Mouse (Mus musculus) cerebellum, postnatal 10 days (tissue): ENCODE data around the gene Pgm1.

ENCODE experiments used
- DNase-seq, 2 experiments: peaks; one replicate each; pipeline ENCODE4 v3.0.0; 2021; ENCODE audit warnings: mixed read lengths in 2 of 2

Gene Pgm1

DNA sequence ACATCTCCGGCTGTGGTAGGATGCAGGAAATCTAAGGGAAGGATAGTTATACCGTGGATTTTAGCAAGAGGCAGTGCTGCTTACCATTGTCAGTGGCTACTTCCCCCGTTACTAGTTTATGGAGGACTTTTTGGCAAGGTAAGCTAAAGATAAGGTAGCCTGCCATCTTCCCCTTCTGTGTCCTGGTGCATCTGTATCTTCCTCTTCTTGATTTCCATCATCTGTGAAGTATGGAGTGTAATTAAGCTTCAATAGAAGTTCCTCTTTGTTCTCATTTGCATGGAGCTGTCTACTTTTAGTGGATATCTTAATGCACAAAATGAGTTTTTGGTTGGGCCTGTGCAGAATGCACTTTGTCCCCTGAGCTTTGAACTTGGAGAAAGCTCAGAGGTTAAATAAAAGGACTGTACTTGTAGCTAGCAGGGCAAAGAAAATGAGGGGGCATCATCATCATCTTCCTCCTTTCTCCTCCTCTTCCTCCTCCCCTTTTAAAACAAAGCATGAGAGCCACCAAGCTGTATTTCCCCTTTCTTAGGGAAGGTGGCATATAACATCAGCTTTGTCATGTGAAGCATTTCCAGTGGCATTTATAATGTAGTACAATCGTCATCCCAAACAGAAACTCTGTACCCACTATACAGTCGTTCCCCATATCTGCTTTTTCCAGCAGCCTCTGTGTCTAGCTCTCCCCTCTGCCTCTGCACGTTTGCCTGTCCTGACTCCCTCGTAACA, 29.0 kb downstream of the Pgm1 start:
- DNase-seq, result no peak

DNA sequence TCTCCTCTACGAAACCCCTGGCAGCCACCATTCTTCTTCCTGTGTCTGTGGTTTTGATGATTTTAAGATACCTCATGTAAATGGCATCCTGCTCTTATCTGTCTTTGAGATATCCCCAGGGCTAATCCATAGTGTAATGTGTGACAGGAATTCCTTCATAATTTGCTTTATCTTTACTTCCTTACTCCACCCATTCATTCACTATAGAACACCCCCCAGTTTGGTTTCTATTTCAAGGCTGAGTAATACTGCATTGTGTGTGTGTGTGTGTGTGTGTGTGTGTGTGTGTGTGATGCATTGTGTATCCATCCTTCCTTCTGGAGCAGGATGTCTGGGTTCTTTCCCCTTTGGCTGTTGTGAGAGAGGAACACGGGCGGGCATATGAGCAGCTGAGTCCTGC, 30.1 kb downstream of the Pgm1 start:
- DNase-seq, result no peak

- DNase-seq, result no peak
These were observed 37.3 kb downstream of the Pgm1 start for GRCm38 (mm10) chr4:99966555-99966954.

GRCm38 (mm10) chr4:99969328-99969727, 40.1 kb downstream of the Pgm1 start:
- DNase-seq, result no peak

DNA sequence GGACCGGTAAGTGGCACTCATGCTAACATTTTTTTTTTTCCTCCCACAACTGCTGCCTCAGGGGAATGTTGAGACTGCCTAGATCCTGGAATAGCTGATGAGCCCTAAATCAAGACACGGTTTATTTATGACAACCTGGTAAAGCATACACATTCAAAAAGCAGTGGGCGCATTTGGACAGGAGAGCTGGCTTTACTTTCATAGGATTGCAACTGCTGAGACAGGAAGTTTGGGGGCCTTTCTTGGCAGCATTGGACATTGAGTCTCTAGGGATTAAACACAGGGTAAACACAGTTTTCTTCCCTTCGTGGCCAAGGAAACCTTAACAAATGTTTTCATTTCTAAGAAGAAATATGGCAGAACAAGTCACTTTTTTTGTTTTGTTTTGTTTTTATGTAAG, 40.9 kb downstream of the Pgm1 start:
- no peak for DNase-seq

DNA sequence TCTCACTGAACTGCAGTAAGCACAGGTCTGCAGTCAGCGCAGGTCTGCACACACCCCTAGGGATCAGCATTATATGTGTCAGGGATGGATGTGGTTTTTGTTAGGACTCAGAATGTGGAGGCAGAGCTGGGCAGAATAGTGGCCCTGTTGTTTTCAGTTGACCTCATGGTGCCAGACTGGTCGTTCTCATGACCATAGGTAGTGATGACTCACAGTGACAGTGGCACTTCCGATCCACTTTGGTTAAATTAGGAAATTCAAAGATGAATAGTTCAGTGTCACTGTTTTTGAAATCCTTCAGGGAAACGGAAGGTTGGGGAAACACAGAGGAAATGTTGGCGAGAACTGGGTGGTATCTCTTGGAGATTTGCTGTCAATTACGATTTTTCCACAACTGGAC, 43.7 kb downstream of the Pgm1 start:
- DNase-seq, result no peak

GRCm38 (mm10) chr4:99973931-99974330, 44.7 kb downstream of the Pgm1 start:
- peak; percentile 66 to 74 for DNase-seq

DNA sequence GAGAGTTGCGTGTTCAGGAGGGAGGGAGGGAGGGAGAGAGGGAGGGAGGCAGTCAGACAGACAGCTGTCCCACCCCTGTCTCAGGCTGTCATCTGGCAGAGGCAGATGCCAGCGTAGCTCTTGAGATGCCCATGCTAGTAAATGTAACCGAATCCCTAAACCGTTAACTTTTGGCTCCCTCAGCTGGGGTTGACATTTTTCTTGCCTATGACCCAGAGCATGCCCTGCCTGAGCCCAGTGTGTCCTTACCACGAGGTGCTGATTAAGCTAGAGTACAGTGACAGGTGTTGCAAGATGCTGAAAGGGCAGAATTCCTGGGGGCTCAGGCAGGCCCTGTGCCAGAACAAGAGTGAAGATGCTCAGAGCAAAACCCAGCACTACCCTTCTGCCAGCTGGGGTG, 45.2 kb downstream of the Pgm1 start:
- DNase-seq, result peak; percentile 75 to 82

DNA sequence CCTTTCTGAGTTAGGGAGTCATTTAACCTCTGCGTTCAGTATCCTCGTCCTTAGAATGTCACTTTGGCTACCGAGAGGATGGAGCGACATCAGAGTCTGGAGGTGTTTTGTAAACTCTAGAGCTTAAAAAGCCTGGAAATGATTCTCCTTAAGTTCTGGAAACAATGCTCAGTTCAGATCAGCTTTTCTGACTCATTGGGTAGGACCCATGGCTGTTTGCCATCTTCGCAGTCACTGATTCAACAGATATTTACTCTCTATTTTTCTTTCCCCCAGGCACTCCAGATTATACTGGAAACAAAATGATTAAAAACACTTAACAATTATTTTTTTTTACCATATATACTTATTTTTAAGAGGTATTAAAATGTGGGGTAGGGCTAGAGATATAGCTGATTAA, 50.1 kb downstream of the Pgm1 start:
- DNase-seq, result no peak

GRCm38 (mm10) chr4:99981216-99981615, 52.0 kb downstream of the Pgm1 start:
- DNase-seq, result peak; percentile 45 to 53

DNA sequence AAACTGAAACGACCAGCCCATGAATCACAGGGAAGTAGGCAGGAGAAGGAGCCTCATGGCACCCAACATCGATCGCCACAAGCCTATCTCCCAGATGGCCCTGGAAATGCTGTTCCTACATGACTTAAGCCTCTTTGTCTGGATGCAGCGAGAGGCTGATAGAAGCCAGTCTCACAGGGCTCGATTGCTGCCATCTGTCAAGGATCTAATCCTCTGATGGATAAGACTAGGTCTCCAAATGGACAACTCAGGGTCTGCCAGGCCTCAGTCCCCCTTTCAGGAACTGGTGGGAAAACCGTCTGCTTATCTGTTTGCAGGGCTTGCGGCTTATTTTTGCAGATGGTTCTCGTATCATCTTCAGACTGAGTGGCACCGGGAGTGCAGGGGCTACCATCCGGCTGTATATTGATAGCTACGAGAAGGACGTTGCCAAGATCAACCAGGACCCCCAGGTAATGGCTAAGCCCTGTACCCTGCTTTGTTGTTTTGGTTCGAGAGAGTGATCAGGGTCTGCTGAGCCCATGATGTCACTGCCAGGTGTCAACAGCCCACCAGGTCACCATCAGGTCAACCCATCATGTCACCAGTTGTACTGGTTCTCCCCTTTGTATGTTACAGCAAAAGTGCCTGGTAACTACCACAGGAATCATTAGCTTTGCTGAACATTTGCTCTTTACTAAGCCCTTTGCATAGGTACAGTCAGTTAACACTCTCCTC, 54.6 kb downstream of the Pgm1 start:
- peak; percentile 77 to 80 for DNase-seq

DNA sequence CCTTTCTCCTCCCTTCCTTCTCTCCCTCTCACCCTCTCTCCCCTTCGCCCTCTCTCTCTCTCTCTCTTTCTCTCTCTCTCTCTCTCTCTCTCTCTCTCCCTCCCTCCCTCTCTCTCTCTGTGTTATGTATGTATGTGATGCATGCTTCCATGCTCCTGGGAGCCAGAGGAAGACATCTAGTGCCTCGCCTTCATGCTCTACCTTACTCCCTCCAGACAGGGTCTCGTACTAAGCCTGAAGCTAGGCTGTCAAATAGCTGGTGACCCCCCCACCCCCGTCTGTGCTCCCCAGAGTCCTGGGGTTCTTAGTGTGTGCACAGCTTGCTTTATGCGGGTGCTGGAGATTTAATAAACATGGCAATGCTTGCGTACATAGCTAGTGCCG, 55.1 kb downstream of the Pgm1 start:
- DNase-seq, result peak in 1 of 2 experiments; percentile 33

- peak in 1 of 2 experiments; percentile 24 for DNase-seq
These were observed 55.9 kb downstream of the Pgm1 start for GRCm38 (mm10) chr4:99985086-99985485.

GRCm38 (mm10) chr4:99985631-99986030, 56.4 kb downstream of the Pgm1 start:
- peak; percentile 65 to 76 for DNase-seq

- DNase-seq, result no peak
These were observed 57.4 kb downstream of the Pgm1 start for GRCm38 (mm10) chr4:99986609-99987008.

DNA sequence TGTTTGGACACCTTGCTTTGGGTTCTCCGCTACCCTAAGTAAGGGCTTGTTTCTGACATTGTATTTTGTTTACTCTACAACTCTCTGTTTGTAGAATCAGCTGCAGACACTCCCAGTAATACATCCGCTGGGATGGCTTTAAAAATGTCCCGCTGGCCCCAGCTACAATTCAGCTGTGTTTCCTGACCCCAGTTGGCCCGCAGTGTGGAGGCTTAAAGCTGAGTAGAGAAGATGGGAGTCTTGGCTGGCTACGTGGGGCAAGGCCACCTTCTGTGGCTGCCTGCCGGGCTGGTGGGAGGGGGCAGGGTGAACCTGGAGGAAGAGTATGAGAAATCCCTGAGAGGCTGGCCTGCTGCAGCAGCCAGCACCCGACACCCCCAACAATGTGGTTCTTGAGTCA, 59.6 kb downstream of the Pgm1 start:
- no peak for DNase-seq

DNA sequence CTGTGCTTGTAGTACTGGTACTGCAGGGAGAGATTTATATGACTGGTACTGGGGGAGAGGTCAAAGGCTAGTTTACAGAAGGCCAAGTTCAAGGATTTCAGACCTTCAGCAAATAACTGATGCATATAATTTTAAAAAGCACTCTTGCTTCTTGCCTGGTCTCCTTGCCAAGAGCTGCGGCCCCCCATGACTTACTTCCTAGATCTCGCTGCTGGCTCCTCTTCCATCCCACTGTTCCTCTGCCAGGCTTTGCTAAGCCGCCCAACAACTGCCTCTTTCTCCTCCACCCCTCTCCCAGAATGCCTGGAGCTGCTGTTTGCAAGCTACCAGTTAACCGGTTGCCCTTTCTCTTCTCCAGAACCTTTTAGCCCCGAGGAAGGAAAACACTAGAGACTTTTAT, 71.8 kb downstream of the Pgm1 start:
- DNase-seq, result peak; percentile 57 to 72

- no peak for DNase-seq
These were observed 72.6 kb downstream of the Pgm1 start for GRCm38 (mm10) chr4:100001806-100002205.

GRCm38 (mm10) chr4:100007721-100008120, 78.5 kb downstream of the Pgm1 start:
- DNase-seq, result no peak

DNA sequence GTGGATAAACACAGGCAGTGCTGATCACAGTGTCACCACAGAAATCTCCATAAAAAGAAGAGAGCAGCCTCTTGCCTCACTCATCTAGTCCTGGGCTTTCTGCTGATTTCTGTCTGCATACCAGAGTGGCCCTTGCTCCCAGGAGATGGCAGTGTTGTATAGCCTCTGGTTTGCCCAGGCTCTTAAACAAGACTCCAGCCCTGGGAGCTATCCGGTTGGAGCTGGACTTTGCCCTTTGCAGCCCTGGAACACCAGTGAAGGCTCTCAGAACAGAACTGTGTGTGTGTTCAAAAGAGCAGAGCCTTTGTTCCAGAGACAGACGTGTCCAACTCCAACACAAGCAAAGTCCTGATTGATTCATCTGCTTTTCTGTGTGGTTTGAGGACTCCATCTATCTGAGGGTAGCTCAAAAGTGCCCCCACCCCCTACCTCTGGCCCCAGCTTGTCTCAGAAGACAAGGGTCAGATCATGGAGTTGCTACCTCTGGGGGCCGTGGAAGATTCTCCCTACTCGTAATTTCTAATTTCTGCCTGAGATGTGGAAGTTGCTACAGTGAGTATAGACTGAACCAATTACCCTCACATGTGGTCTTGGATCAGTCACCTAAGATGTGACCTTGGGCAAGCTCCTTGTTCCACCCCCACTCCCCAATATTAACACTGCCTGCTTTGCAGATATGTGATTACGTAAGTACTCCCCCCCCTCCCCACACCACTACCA, 79.3 kb downstream of the Pgm1 start:
- peak; percentile 88 for DNase-seq

DNA sequence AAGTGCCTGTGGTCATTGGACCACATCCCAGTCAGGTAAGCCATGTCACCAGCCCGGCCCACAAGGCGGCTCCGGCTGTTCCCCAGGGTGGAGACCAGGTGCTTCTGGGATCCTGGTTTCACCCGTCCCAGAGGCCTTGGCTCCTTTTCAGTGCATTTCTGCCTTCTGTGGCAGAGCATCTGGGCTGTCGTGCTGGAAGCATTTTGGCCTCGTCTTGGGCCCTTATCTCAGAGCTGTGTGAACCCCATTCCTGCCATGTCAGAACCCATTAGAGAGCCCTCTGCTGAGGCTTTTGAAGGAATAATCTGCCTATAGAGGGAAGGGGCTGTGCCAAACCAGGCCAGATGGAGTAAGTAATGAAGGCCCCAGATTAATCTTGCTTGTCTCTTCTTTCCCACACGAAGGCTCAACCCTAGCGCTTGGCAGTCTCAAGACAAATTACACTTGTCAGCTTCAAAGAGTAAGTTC, 80.0 kb downstream of the Pgm1 start:
- peak; percentile 75 to 82 for DNase-seq

- DNase-seq, result peak; percentile 41 to 55
These were observed 81.7 kb downstream of the Pgm1 start for GRCm38 (mm10) chr4:100010916-100011315.

GRCm38 (mm10) chr4:100011563-100011962, 82.3 kb downstream of the Pgm1 start:
- DNase-seq, result peak; percentile 27 to 59
